Mouse (Mus musculus): ENCODE data around the gene Itgb4. TPM values are rescaled to one million over a fixed set of nuclear protein-coding genes. Genes with fewer than 3 reads are reported as not detected.

The Itgb4 gene
- polyA plus RNA-seq, 1 experiment: 0.44 TPM

DNA sequence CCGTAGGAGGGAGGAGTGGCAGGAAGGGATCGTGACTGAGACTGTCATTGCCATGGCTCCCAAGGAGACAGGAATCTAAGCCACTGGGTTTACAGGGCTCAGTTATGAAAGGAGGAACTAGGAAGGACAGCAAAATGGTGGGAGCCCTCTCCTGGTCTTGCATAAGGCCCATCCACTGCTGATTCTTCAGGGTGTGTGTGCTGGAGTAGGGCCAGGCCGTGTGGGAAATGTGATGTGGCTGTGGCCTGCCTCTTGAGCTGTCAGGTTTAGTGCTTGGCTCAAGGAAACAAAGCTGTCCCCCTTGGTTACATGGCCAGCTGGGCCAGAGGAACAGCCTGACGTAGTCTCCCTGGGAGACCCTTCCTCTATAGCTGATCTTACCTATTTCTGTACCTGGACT, 75.7 kb downstream of the Itgb4 start:
- H3K27me3 ChIP-seq (ENCODE audit: control insufficient read depth, insufficient read depth, low read length): no peaks in the 10 kb centered on the region
- H3K4me3 ChIP-seq (ENCODE audit: control insufficient read depth, low read depth, low read length): no peak overlapping the region
- H3K36me3 ChIP-seq (ENCODE audit: control insufficient read depth, insufficient read depth, low read length): peaks cover 3% of the 10 kb centered on the region
- H3K4me1 ChIP-seq (ENCODE audit: control insufficient read depth, insufficient read depth, low read length): peaks cover 5% of the 10 kb centered on the region
- TF ChIP-seq CTCF (IDR thresholded peaks at IDR 0.05; ENCODE audit: control insufficient read depth, insufficient read depth, insufficient replicate concordance, low read depth, low read length) (no peak), POLR2A (IDR thresholded peaks at IDR 0.05; ENCODE audit: control insufficient read depth, low read depth, low read length) (no peak)
- no peak overlapping the region for H3K27ac ChIP-seq (ENCODE audit: control insufficient read depth, insufficient read depth, low read depth, low read length)

DNA sequence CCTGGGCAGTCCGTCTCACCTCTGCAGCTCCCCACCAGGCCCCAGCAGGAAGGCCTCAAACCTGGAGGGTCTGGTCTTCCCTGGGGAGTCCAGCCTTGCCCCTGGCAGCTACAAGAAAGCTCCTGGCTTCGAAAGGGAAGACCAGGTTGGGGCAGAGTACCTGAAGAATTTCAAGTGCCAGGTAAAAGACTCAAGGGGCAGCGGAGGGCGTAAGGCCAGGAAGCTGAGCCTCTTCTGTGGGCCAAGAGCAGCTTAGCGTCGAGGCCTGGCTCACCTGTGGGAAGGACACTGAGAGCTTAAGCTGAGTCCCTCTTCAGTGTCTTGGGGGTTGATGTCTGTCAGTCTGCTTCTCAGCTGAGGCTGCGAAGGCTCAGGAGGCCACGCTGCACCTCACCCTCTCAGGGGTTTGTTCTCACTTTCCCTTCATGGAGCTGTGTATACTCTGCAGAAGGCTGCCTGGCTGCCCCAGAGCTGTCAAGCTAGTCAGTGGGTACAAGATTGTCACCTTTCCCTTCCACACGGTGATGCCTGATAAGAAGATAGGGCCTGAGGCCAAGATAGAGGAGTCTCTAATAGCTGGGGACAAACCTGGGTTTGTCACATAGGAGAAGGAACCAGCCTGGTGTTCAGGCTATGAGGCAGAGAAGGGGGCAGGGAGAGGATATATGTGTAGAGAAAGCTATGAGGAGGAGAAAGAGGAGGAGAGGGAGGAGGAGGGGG, 79.2 kb downstream of the Itgb4 start:
- H3K36me3 ChIP-seq (ENCODE audit: control insufficient read depth, insufficient read depth, low read length): peaks cover 4% of the 10 kb centered on the region
- H3K27ac ChIP-seq (ENCODE audit: control insufficient read depth, insufficient read depth, low read depth, low read length): no peak overlapping the region
- TF ChIP-seq CTCF (IDR thresholded peaks at IDR 0.05; ENCODE audit: control insufficient read depth, insufficient read depth, insufficient replicate concordance, low read depth, low read length) (no peak), POLR2A (IDR thresholded peaks at IDR 0.05; ENCODE audit: control insufficient read depth, low read depth, low read length) (no peak)

DNA sequence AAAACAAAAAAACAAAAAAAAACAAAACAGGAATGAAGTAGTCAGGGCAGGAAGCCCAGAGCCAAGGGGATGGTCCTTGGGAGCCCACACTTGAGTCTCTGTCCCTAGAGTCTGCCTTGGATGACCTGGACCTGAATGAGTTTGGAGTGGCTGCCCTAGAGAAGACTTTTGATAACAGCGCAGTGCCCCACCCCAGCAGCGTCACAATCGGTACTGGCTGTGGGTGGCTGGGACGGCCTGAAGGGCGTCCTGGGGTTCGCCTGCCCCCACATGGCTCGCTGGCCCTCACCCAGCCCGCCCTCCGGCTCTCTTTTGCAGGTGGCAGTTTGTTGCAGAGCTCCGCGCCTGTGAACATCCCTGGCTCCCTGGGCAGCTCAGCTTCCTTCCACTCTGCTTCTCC, 81.4 kb downstream of the Itgb4 start:
- Histone ChIP-seq H3K36me3 (ENCODE audit: control insufficient read depth, insufficient read depth, low read length) (peaks cover 4% of the 10 kb centered on the region), H3K4me1 (ENCODE audit: control insufficient read depth, insufficient read depth, low read length) (no peaks in the 10 kb centered on the region), H3K27me3 (ENCODE audit: control insufficient read depth, insufficient read depth, low read length) (no peaks in the 10 kb centered on the region), H3K27ac (ENCODE audit: control insufficient read depth, insufficient read depth, low read depth, low read length) (no peak overlapping the region), H3K4me3 (ENCODE audit: control insufficient read depth, low read depth, low read length) (no peak overlapping the region)
- TF ChIP-seq CTCF (IDR thresholded peaks at IDR 0.05; ENCODE audit: control insufficient read depth, insufficient read depth, insufficient replicate concordance, low read depth, low read length): no peak
- TF ChIP-seq POLR2A (IDR thresholded peaks at IDR 0.05; ENCODE audit: control insufficient read depth, low read depth, low read length): no peak

More for the DNA sequence above, 79.2 kb downstream of the Itgb4 start:
- H3K27me3 ChIP-seq (ENCODE audit: control insufficient read depth, insufficient read depth, low read length): no peaks in the 10 kb centered on the region
- H3K4me3 ChIP-seq (ENCODE audit: control insufficient read depth, low read depth, low read length): no peak overlapping the region
- no peaks in the 10 kb centered on the region for H3K4me1 ChIP-seq (ENCODE audit: control insufficient read depth, insufficient read depth, low read length)

GRCm38 (mm10) chr11:116057237-116057881, 82.8 kb downstream of the Itgb4 start:
- Histone ChIP-seq H3K4me3 (ENCODE audit: control insufficient read depth, low read depth, low read length) (no peak overlapping the region), H3K4me1 (ENCODE audit: control insufficient read depth, insufficient read depth, low read length) (no peaks in the 10 kb centered on the region), H3K27ac (ENCODE audit: control insufficient read depth, insufficient read depth, low read depth, low read length) (no peak overlapping the region), H3K36me3 (ENCODE audit: control insufficient read depth, insufficient read depth, low read length) (peaks cover 1% of the 10 kb centered on the region), H3K27me3 (ENCODE audit: control insufficient read depth, insufficient read depth, low read length) (no peaks in the 10 kb centered on the region)
- TF ChIP-seq CTCF (IDR thresholded peaks at IDR 0.05; ENCODE audit: control insufficient read depth, insufficient read depth, insufficient replicate concordance, low read depth, low read length): no peak

Other genes with a start within 250 kb of the Itgb4 start
- 80.1 and 91.5 TPM in 2 replicates for gene Tmem94, start 209.3 kb upstream of the Itgb4 start, polyA plus RNA-seq (2012; rRNA removed)
- 7.6 and 8.6 TPM in 2 replicates for gene Caskin2, start 161.1 kb upstream of the Itgb4 start, polyA plus RNA-seq (2012; rRNA removed)
- 12.9 and 14.7 TPM in 2 replicates for gene Tsen54, start 160.0 kb upstream of the Itgb4 start, polyA plus RNA-seq (2012; rRNA removed)
- 3.1 and 9.0 TPM in 2 replicates for gene Llgl2, start 150.7 kb upstream of the Itgb4 start, polyA plus RNA-seq (2012; rRNA removed)
- gene Myo15b, start 116.3 kb upstream of the Itgb4 start, polyA plus RNA-seq (2012; rRNA removed): 11.7 and 12.1 TPM in 2 replicates
- gene Smim5, start 74.7 kb upstream of the Itgb4 start, polyA plus RNA-seq (2012; rRNA removed): 0.72 TPM in 1 of 2 replicates, not detected in the other
- gene Smim6, start 62.7 kb upstream of the Itgb4 start, polyA plus RNA-seq (2012; rRNA removed): 17.6 and 20.7 TPM in 2 replicates
- gene Sap30bp, start 41.4 kb upstream of the Itgb4 start, polyA plus RNA-seq (2012; rRNA removed): 20.2 and 20.4 TPM in 2 replicates
- gene Recql5, start 41.2 kb upstream of the Itgb4 start, polyA plus RNA-seq (2012; rRNA removed): 30.3 and 33.1 TPM in 2 replicates
- gene Galk1, start 38.0 kb downstream of the Itgb4 start, polyA plus RNA-seq (2012; rRNA removed): 27.8 and 30.3 TPM in 2 replicates
- 276 and 330 TPM in 2 replicates for gene H3f3b, start 53.3 kb downstream of the Itgb4 start, polyA plus RNA-seq (2012; rRNA removed)
- 21.3 and 21.5 TPM in 2 replicates for gene Unk, start 55.6 kb downstream of the Itgb4 start, polyA plus RNA-seq (2012; rRNA removed)
- 3.4 and 3.8 TPM in 2 replicates for gene Unc13d, start 103.3 kb downstream of the Itgb4 start, polyA plus RNA-seq (2012; rRNA removed)
- gene Wbp2, start 112.3 kb downstream of the Itgb4 start, polyA plus RNA-seq (2012; rRNA removed): 253 and 269 TPM in 2 replicates
- 6.6 and 8.3 TPM in 2 replicates for gene Trim47, start 152.5 kb downstream of the Itgb4 start, polyA plus RNA-seq (2012; rRNA removed)
- gene Trim65, start 156.4 kb downstream of the Itgb4 start, polyA plus RNA-seq (2012; rRNA removed): 0.57 and 0.63 TPM in 2 replicates
- gene Mrpl38, start 164.2 kb downstream of the Itgb4 start, polyA plus RNA-seq (2012; rRNA removed): 51.3 and 54.5 TPM in 2 replicates
- gene Fbf1, start 193.5 kb downstream of the Itgb4 start, polyA plus RNA-seq (2012; rRNA removed): 48.2 and 55.9 TPM in 2 replicates
- gene Ten1, start 224.1 kb downstream of the Itgb4 start, polyA plus RNA-seq (2012; rRNA removed): 17.0 and 17.8 TPM in 2 replicates
- gene Acox1, start 224.3 kb downstream of the Itgb4 start, polyA plus RNA-seq (2012; rRNA removed): 19.0 and 19.3 TPM in 2 replicates